Mouse (Mus musculus): ENCODE results near the gene Ttc33. TPM values are rescaled to one million over a fixed set of nuclear protein-coding genes. Genes with fewer than 3 reads are reported as not detected.

The Ttc33 gene
- polyA plus RNA-seq, 1 experiment from 2014 or later = 67.1 TPM

- Histone ChIP-seq H3K9me3 (ENCODE audit: control insufficient read depth, low read length) (no peaks in the 10 kb centered on the region), H3K4me3 (replicated peaks; ENCODE audit: low read depth, low read length) (peak overlapping the region; percentile 59), H3K27me3 (ENCODE audit: control insufficient read depth, insufficient read depth, low read length) (peaks cover 52% of the 10 kb centered on the region), H3K4me2 (ENCODE audit: low read length) (peak overlapping the region; percentile 96), H3K4me1 (ENCODE audit: control insufficient read depth, insufficient read depth, low read length) (peaks cover 20% of the 10 kb centered on the region), H3K36me3 (ENCODE audit: control insufficient read depth, insufficient read depth, low read length) (no peaks in the 10 kb centered on the region), H3K9ac (replicated peaks; ENCODE audit: low read length) (peak overlapping the region; percentile 57; the same call in 1 of the 2 replicates), H3K27ac (replicated peaks; ENCODE audit: low read depth, low read length) (no peak overlapping the region)
- DNase-seq = peak; percentile 82
- WGBS = 19% methylated on average over 12 of the region's 12 CpGs
- peak; percentile 29; the same call in 1 of the 2 replicates for ATAC-seq (ENCODE audit: low FRiP score, low TSS enrichment)
Measured at GRCm38 (mm10) chr15:5241304-5242201, 56.2 kb downstream of the Ttc33 start.

GRCm38 (mm10) chr15:5242241-5243035 lies 57.1 kb downstream of the Ttc33 start:
- H3K36me3 ChIP-seq (ENCODE audit: control insufficient read depth, insufficient read depth, low read length) = no peaks in the 10 kb centered on the region
- peak; percentile 70 for DNase-seq
- H3K4me1 ChIP-seq (ENCODE audit: control insufficient read depth, insufficient read depth, low read length) = peaks cover 20% of the 10 kb centered on the region
- peak overlapping the region; percentile 59 for H3K4me3 ChIP-seq (replicated peaks; ENCODE audit: low read depth, low read length)
- WGBS = 3% methylated on average over 61 of the region's 61 CpGs
- no peak overlapping the region for H3K27ac ChIP-seq (replicated peaks; ENCODE audit: low read depth, low read length)
- H3K27me3 ChIP-seq (ENCODE audit: control insufficient read depth, insufficient read depth, low read length) = peaks cover 52% of the 10 kb centered on the region
- ATAC-seq (ENCODE audit: low FRiP score, low TSS enrichment) = peak; percentile 49
- H3K9ac ChIP-seq (replicated peaks; ENCODE audit: low read length) = peak overlapping the region; percentile 57
- no peaks in the 10 kb centered on the region for H3K9me3 ChIP-seq (ENCODE audit: control insufficient read depth, low read length)
- peak overlapping the region; percentile 96 for H3K4me2 ChIP-seq (ENCODE audit: low read length)

- H3K4me2 ChIP-seq (ENCODE audit: low read length) = peak overlapping the region; percentile 96
- WGBS = 7% methylated on average over 40 of the region's 40 CpGs
- no peaks in the 10 kb centered on the region for H3K9me3 ChIP-seq (ENCODE audit: control insufficient read depth, low read length)
- no peaks in the 10 kb centered on the region for H3K36me3 ChIP-seq (ENCODE audit: control insufficient read depth, insufficient read depth, low read length)
- no peak for ATAC-seq (ENCODE audit: low FRiP score, low TSS enrichment)
- no peak for DNase-seq
- H3K9ac ChIP-seq (replicated peaks; ENCODE audit: low read length) = peak overlapping the region; percentile 10; the same call in 1 of the 2 replicates
- peaks cover 52% of the 10 kb centered on the region for H3K27me3 ChIP-seq (ENCODE audit: control insufficient read depth, insufficient read depth, low read length)
- peak overlapping the region; percentile 59 for H3K4me3 ChIP-seq (replicated peaks; ENCODE audit: low read depth, low read length)
- peaks cover 20% of the 10 kb centered on the region for H3K4me1 ChIP-seq (ENCODE audit: control insufficient read depth, insufficient read depth, low read length)
- no peak overlapping the region for H3K27ac ChIP-seq (replicated peaks; ENCODE audit: low read depth, low read length)
Measured at GRCm38 (mm10) chr15:5243036-5243958, 58.0 kb downstream of the Ttc33 start.

- WGBS = under 1% methylated on average over 59 of the region's 61 CpGs
- H3K27me3 ChIP-seq (ENCODE audit: control insufficient read depth, insufficient read depth, low read length) = peaks cover 52% of the 10 kb centered on the region
Measured at GRCm38 (mm10) chr15:5243959-5244905, 58.9 kb downstream of the Ttc33 start, which contains the start of gene Ptger4. TSS of gene Ptger4 (minus strand) at chr15:5244187.

GRCm38 (mm10) chr15:5250182-5250581 lies 64.9 kb downstream of the Ttc33 start:
- Histone ChIP-seq H3K9me3 (ENCODE audit: control insufficient read depth, low read length) (no peaks in the 10 kb centered on the region), H3K36me3 (ENCODE audit: control insufficient read depth, insufficient read depth, low read length) (no peaks in the 10 kb centered on the region), H3K27ac (replicated peaks; ENCODE audit: low read depth, low read length) (no peak overlapping the region), H3K4me3 (replicated peaks; ENCODE audit: low read depth, low read length) (no peak overlapping the region), H3K9ac (replicated peaks; ENCODE audit: low read length) (no peak overlapping the region), H3K4me1 (ENCODE audit: control insufficient read depth, insufficient read depth, low read length) (no peaks in the 10 kb centered on the region), H3K27me3 (ENCODE audit: control insufficient read depth, insufficient read depth, low read length) (peaks cover 8% of the 10 kb centered on the region), H3K4me2 (ENCODE audit: low read length) (no peak overlapping the region)
- no peak for DNase-seq
- 82% methylated on average over 4 of the region's 4 CpGs for WGBS
- ATAC-seq (ENCODE audit: low FRiP score, low TSS enrichment) = no peak

More at GRCm38 (mm10) chr15:5243959-5244905, 58.9 kb downstream of the Ttc33 start, which contains the start of gene Ptger4:
- DNase-seq (peak; percentile 90), ATAC-seq (ENCODE audit: low FRiP score, low TSS enrichment) (peak; percentile 93)
- Histone ChIP-seq H3K36me3 (ENCODE audit: control insufficient read depth, insufficient read depth, low read length) (no peaks in the 10 kb centered on the region), H3K4me1 (ENCODE audit: control insufficient read depth, insufficient read depth, low read length) (peaks cover 20% of the 10 kb centered on the region), H3K9ac (replicated peaks; ENCODE audit: low read length) (peak within 1 kb of the TSS; percentile 10; the same call in 1 of the 2 replicates), H3K4me3 (replicated peaks; ENCODE audit: low read depth, low read length) (peak within 1 kb of the TSS; percentile 59), H3K9me3 (ENCODE audit: control insufficient read depth, low read length) (no peaks in the 10 kb centered on the region), H3K4me2 (ENCODE audit: low read length) (peak within 1 kb of the TSS; percentile 96), H3K27ac (replicated peaks; ENCODE audit: low read depth, low read length) (no peak within 1 kb of the TSS)

GRCm38 (mm10) chr15:5260183-5260582 lies 74.9 kb downstream of the Ttc33 start:
- 64% methylated on average over 5 of the region's 5 CpGs for WGBS
- no peaks in the 10 kb centered on the region for H3K4me1 ChIP-seq (ENCODE audit: control insufficient read depth, insufficient read depth, low read length)
- no peaks in the 10 kb centered on the region for H3K27me3 ChIP-seq (ENCODE audit: control insufficient read depth, insufficient read depth, low read length)
- ATAC-seq (ENCODE audit: low FRiP score, low TSS enrichment) = no peak
- no peak for DNase-seq
- no peak overlapping the region for H3K27ac ChIP-seq (replicated peaks; ENCODE audit: low read depth, low read length)
- H3K4me3 ChIP-seq (replicated peaks; ENCODE audit: low read depth, low read length) = no peak overlapping the region
- no peaks in the 10 kb centered on the region for H3K9me3 ChIP-seq (ENCODE audit: control insufficient read depth, low read length)
- no peak overlapping the region for H3K4me2 ChIP-seq (ENCODE audit: low read length)
- no peaks in the 10 kb centered on the region for H3K36me3 ChIP-seq (ENCODE audit: control insufficient read depth, insufficient read depth, low read length)
- H3K9ac ChIP-seq (replicated peaks; ENCODE audit: low read length) = no peak overlapping the region

GRCm38 (mm10) chr15:5261004-5261403 lies 75.7 kb downstream of the Ttc33 start:
- DNase-seq (no peak), ATAC-seq (ENCODE audit: low FRiP score, low TSS enrichment) (no peak)
- 89% methylated on average over 3 of the region's 3 CpGs for WGBS

More at GRCm38 (mm10) chr15:5261004-5261403, 75.7 kb downstream of the Ttc33 start:
- H3K27me3 ChIP-seq (ENCODE audit: control insufficient read depth, insufficient read depth, low read length) = no peaks in the 10 kb centered on the region
- no peak overlapping the region for H3K4me3 ChIP-seq (replicated peaks; ENCODE audit: low read depth, low read length)
- no peak overlapping the region for H3K9ac ChIP-seq (replicated peaks; ENCODE audit: low read length)
- H3K4me1 ChIP-seq (ENCODE audit: control insufficient read depth, insufficient read depth, low read length) = no peaks in the 10 kb centered on the region
- no peak overlapping the region for H3K27ac ChIP-seq (replicated peaks; ENCODE audit: low read depth, low read length)
- H3K4me2 ChIP-seq (ENCODE audit: low read length) = no peak overlapping the region
- H3K9me3 ChIP-seq (ENCODE audit: control insufficient read depth, low read length) = no peaks in the 10 kb centered on the region
- H3K36me3 ChIP-seq (ENCODE audit: control insufficient read depth, insufficient read depth, low read length) = no peaks in the 10 kb centered on the region
